Mouse (Mus musculus): ENCODE data around the gene Ppef2. TPM values are rescaled to one million over a fixed set of nuclear protein-coding genes. Genes with fewer than 3 reads are reported as not detected.

The Ppef2 gene
- 0.37 and 0.50 TPM in 2 replicates for polyA plus RNA-seq (2015; fragmentation: Nextera tagmentation; extraction: Ambion mirVana)

GRCm38 (mm10) chr5:92256218-92256617 is at the start of gene Ppef2:
TSS of gene Ppef2 (minus strand) at chr5:92256278.

DNA sequence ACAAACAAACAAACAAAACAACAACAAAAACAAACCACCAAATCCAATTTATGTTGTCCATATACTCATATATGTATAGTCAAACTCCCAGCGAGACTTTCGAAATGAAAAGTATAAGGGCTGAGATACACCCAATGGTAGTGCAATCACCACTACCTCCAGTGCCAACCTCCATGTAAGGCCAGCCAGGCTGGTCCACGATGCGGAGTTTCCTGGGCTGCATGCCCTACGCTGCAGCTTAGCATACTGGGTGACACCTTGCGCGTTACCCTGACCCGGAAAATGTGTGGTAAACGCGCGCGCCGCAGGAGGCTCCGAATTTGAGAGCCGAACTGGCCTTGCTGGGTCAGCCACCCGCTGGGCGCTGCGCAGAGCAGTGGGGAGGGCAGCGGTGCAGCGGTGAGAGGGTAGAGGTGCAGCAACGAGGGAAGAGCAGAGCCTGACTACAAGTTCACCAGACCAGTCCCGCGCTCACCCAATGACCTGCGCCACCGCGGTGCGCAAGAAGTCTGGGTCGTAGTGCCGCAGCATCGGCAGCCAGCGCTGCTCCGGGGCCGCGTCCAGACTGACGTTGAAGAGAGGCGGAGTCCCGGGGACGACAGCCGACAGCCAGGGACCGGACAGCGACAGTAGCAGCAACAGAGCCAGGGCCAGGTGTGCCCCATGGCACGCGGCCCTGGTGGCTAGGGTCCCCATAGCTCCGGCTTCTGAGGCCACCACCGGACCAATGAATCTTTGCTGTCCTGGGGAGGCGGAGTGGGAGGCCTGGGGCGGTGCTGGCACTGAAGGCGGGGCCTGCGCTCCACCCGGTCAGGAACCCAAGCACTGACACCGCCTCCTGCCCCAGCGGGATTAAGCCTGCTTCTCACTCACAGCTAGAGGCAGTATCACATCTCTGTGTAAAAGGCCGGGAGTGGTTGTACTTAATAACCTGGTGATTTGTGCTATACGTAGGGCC is 21.6 kb upstream of the Ppef2 start, which contains the start of gene Naaa:
Naaa (minus strand) TSS at position 734 of the 958 bp plus-strand sequence.

GRCm38 (mm10) chr5:92215308-92215707 is 40.8 kb downstream of the Ppef2 start, which contains the start of gene U90926:
TSS of gene U90926 (minus strand) at chr5:92215408.

Other genes with a start within 250 kb of the Ppef2 start
- gene Cdkl2, start 212.4 kb downstream of the Ppef2 start, polyA plus RNA-seq (2015; fragmentation: Nextera tagmentation; extraction: Ambion mirVana) = 29.5 and 30.2 TPM in 2 replicates
- gene G3bp2, start 172.6 kb downstream of the Ppef2 start, polyA plus RNA-seq (2015; fragmentation: Nextera tagmentation; extraction: Ambion mirVana) = 257 and 261 TPM in 2 replicates
- 31.0 and 31.7 TPM in 2 replicates for gene Uso1, start 118.3 kb downstream of the Ppef2 start, polyA plus RNA-seq (2015; fragmentation: Nextera tagmentation; extraction: Ambion mirVana)
- gene U90926, start 40.9 kb downstream of the Ppef2 start, polyA plus RNA-seq (2015; fragmentation: Nextera tagmentation; extraction: Ambion mirVana) = not detected in 2 replicates
- gene Naaa, start 21.9 kb upstream of the Ppef2 start, polyA plus RNA-seq (2015; fragmentation: Nextera tagmentation; extraction: Ambion mirVana) = 29.1 and 32.1 TPM in 2 replicates
- gene Sdad1, start 54.2 kb upstream of the Ppef2 start, polyA plus RNA-seq (2015; fragmentation: Nextera tagmentation; extraction: Ambion mirVana) = 25.6 and 26.0 TPM in 2 replicates
- not detected in 2 replicates for gene Cxcl9, start 71.8 kb upstream of the Ppef2 start, polyA plus RNA-seq (2015; fragmentation: Nextera tagmentation; extraction: Ambion mirVana)
- 30.3 and 31.2 TPM in 2 replicates for gene Art3, start 75.5 kb upstream of the Ppef2 start, polyA plus RNA-seq (2015; fragmentation: Nextera tagmentation; extraction: Ambion mirVana)
- gene Cxcl10, start 92.6 kb upstream of the Ppef2 start, polyA plus RNA-seq (2015; fragmentation: Nextera tagmentation; extraction: Ambion mirVana) = 0.23 and 1.2 TPM in 2 replicates
- 34.7 and 37.5 TPM in 2 replicates for gene Nup54, start 178.9 kb upstream of the Ppef2 start, polyA plus RNA-seq (2015; fragmentation: Nextera tagmentation; extraction: Ambion mirVana)